Mouse (Mus musculus): ENCODE data around the gene Ap2a1.

DNA sequence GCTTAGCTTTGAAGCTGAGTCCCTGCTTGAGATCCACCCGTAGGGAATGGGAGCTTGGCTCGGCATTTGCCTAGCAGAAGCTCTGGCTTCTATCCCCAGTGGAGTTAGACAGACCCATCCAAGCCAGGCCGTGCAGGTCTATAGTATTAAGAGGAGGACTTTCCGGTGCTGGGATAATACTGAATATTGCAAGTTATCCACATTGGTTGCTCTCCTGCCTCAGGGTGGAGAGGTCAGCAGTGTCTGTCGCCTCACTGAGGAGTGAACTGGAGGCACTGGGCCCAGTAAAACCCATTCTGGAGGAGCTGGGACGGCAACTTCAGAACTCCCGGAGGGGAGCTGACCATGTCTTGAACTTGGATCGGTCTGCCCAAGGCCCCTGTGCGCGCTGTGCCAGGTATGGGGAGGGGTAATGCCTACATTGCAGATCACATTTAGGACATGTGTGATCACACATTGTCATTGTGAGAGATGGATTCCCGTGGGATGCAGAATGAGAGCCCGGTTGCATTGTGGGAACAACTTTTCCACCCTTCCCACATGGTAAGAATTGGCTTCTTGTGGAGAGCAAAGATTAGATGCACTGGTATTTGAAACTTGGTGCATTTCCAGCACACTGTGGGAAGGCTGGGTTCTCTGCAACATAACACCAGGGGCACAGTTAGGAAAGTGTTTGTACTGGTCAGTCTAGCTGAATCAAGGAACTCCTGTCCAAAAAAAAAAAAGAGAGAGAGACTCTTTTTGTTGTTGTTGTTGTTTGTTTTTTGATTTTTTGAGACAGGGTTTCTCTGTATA is 25.0 kb upstream of the Ap2a1 start:
- TF ChIP-seq ZC3H11A (IDR thresholded peaks at IDR 0.05; ENCODE audit: borderline replicate concordance, low read depth, low read length) (no peak), HCFC1 (IDR thresholded peaks at IDR 0.05; ENCODE audit: borderline replicate concordance, insufficient read depth, low read length) (no peak), MAFK (IDR thresholded peaks at IDR 0.05; ENCODE audit: insufficient read depth, low read depth, low read length) (no peak)

All from ES-E14 (cell line).